In the genomic region with DNA sequence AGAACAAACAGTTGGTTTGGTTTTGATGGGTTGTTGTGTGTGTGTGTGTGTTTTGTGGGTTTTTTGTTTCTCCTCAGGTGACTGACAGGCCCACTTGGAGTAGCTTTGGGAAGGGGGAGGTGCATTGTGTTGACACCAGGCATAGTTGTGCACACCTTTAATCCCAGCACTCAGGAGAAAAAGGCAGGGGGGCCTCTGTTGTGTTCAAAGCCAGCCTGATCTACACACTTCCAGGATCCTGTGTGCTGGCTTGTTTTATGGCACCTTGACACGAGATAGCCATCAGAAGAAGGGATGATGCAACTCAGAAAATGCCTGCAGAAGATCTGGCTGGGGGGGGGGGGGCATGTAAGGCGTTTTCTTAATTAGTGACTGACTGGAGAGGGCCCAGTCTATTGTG, we compare ENCODE assay signal across 13 mouse cellular contexts. TPM values are rescaled to one million over a fixed set of nuclear protein-coding genes. Genes with fewer than 3 reads are reported as not detected.
DNase-seq lines count a peak whose midpoint lies in the region; ATAC-seq and TF ChIP-seq lines count a peak whose summit lies in the region.
"Had no signal": no experiment of that assay in that cellular context is flagged by ENCODE, and none has a peak within 500 bp of the region (broad histone marks: within the 10 kb centered on the region; RNA-seq: fewer than 3 reads in every experiment).

No protein-coding gene starts in this region.

- no peak for TF ChIP-seq CTCF in E14TG2a.4 (conservative IDR thresholded peaks at IDR 0.05; ENCODE audit: low read length)

- peaks cover 37% of the 10 kb centered on the region for H3K4me1 ChIP-seq in hindbrain, embryonic 13.5 days (replicated peaks)
- peaks cover 31% of the 10 kb centered on the region for H3K4me1 ChIP-seq in hindbrain, embryonic 12.5 days
- peaks cover 39% of the 10 kb centered on the region for H3K4me1 ChIP-seq in E14TG2a.4 (replicated peaks; ENCODE audit: low read depth, low read length)
- peaks cover 33% of the 10 kb centered on the region for H3K4me1 ChIP-seq in limb, embryonic 15.5 days

- WGBS in hindbrain, embryonic 13.5 days, result 76% methylated on average over 2 of the region's 2 CpGs
- WGBS in hindbrain, embryonic 12.5 days, result 78% methylated on average over 2 of the region's 2 CpGs
- 15% methylated on average over 2 of the region's 2 CpGs for WGBS in limb, embryonic 15.5 days

- peak overlapping the region; percentile 83; the same call in 1 of the 2 replicates for H3K4me2 ChIP-seq in hindbrain, embryonic 13.5 days
- H3K4me2 ChIP-seq in hindbrain, embryonic 12.5 days (replicated peaks), result no peak overlapping the region
- H3K4me2 ChIP-seq in limb, embryonic 15.5 days, result peak overlapping the region; percentile 74; the same call in 1 of the 2 replicates

- peak; percentile 39 for DNase-seq in MN1 (ENCODE audit: low spot score)
- no peak for DNase-seq in embryo, embryonic 10 days (ENCODE audit: low spot score)
- DNase-seq in urinary bladder, postnatal 36 days (ENCODE audit: low spot score in 2 of 2), result no peak
- DNase-seq: adrenal gland, postnatal 10 days; cerebellum, postnatal 14 days; heart, adult 2 months; kidney, postnatal 10 days; left cerebral cortex, postnatal 4 days; thymus, postnatal 36 days had no signal

- peaks cover 19% of the 10 kb centered on the region for H3K36me3 ChIP-seq in hindbrain, embryonic 13.5 days
- peaks cover 21% of the 10 kb centered on the region for H3K36me3 ChIP-seq in hindbrain, embryonic 12.5 days
- peaks cover 26% of the 10 kb centered on the region for H3K36me3 ChIP-seq in E14TG2a.4 (ENCODE audit: insufficient read depth, low read length)
- peaks cover 21% of the 10 kb centered on the region for H3K36me3 ChIP-seq in limb, embryonic 15.5 days

- no peak overlapping the region for H3K9ac ChIP-seq in hindbrain, embryonic 13.5 days
- no peak overlapping the region for H3K9ac ChIP-seq in hindbrain, embryonic 12.5 days
- H3K9ac ChIP-seq in limb, embryonic 15.5 days, result no peak overlapping the region

- H3K27ac ChIP-seq in hindbrain, embryonic 13.5 days, result no peak overlapping the region
- no peak overlapping the region for H3K27ac ChIP-seq in hindbrain, embryonic 12.5 days
- H3K27ac ChIP-seq in limb, embryonic 15.5 days, result no peak overlapping the region
- H3K27ac ChIP-seq: heart, adult 2 months had no signal

- no peaks in the 10 kb centered on the region for H3K9me3 ChIP-seq in hindbrain, embryonic 13.5 days
- no peaks in the 10 kb centered on the region for H3K9me3 ChIP-seq in hindbrain, embryonic 12.5 days (replicated peaks)
- H3K9me3 ChIP-seq in E14TG2a.4 (ENCODE audit: low read length), result no peaks in the 10 kb centered on the region
- no peaks in the 10 kb centered on the region for H3K9me3 ChIP-seq in limb, embryonic 15.5 days

- H3K4me3 ChIP-seq in hindbrain, embryonic 13.5 days, result no peak overlapping the region
- no peak overlapping the region for H3K4me3 ChIP-seq in hindbrain, embryonic 12.5 days
- H3K4me3 ChIP-seq in E14TG2a.4 (replicated peaks; ENCODE audit: low read length), result peak overlapping the region; percentile 96; the same call in 1 of the 2 replicates
- no peak overlapping the region for H3K4me3 ChIP-seq in limb, embryonic 15.5 days
- H3K4me3 ChIP-seq: heart, adult 2 months had no signal

- ATAC-seq in hindbrain, embryonic 13.5 days (ENCODE audit: low FRiP score), result no peak
- ATAC-seq in hindbrain, embryonic 12.5 days (ENCODE audit: low FRiP score), result no peak
- ATAC-seq in limb, embryonic 15.5 days (ENCODE audit: insufficient number of reproducible peaks, low FRiP score, low TSS enrichment, low read depth), result no peak

- no peaks in the 10 kb centered on the region for H3K27me3 ChIP-seq in hindbrain, embryonic 13.5 days
- no peaks in the 10 kb centered on the region for H3K27me3 ChIP-seq in hindbrain, embryonic 12.5 days
- no peaks in the 10 kb centered on the region for H3K27me3 ChIP-seq in E14TG2a.4 (ENCODE audit: insufficient read depth, low read length)
- no peaks in the 10 kb centered on the region for H3K27me3 ChIP-seq in limb, embryonic 15.5 days

RNA-seq across cellular contexts. Expression of gene Sec31a, which starts 14.9 kb away (rescaled TPM):
- 95.9 and 98.2 TPM in 2 replicates for polyA plus RNA-seq in hindbrain, embryonic 13.5 days (2015; fragmentation: Nextera tagmentation; extraction: Ambion mirVana)
- polyA plus RNA-seq in hindbrain, embryonic 12.5 days (2016; fragmentation: Nextera tagmentation; extraction: Ambion mirVana), result 128 and 141 TPM in 2 replicates
- 266 TPM in 2 replicates for polyA plus RNA-seq in limb, embryonic 15.5 days (2015; fragmentation: Nextera tagmentation; extraction: Ambion mirVana)
